Mouse (Mus musculus): ENCODE results near the gene Smarcc2.
"Not testable (repeated sequence)": the region's sequence is repeated elsewhere in the genome, so short reads cannot be mapped to it uniquely, and the experiment has no call there.

The Smarcc2 gene

GRCm38 (mm10) chr10:128441324-128442119 lies 17.5 kb upstream of the Smarcc2 start:
- DNase-seq (ENCODE audit: low read depth, low spot score) = no peak

GRCm38 (mm10) chr10:128442718-128443117 lies 16.3 kb upstream of the Smarcc2 start:
- no peak for DNase-seq (ENCODE audit: low read depth, low spot score)

- DNase-seq (ENCODE audit: low read depth, low spot score) = no peak
Measured at GRCm38 (mm10) chr10:128444354-128444753, 14.7 kb upstream of the Smarcc2 start.

GRCm38 (mm10) chr10:128445407-128445806 lies 13.6 kb upstream of the Smarcc2 start:
- DNase-seq (ENCODE audit: low read depth, low spot score) = no peak

- no peak for DNase-seq (ENCODE audit: low read depth, low spot score)
Measured at GRCm38 (mm10) chr10:128451014-128451413, 8.0 kb upstream of the Smarcc2 start.

- no peak for DNase-seq (ENCODE audit: low read depth, low spot score)
Measured at GRCm38 (mm10) chr10:128454471-128454870, 4.6 kb upstream of the Smarcc2 start.

- DNase-seq (ENCODE audit: low read depth, low spot score) = peak; percentile 87
Measured at GRCm38 (mm10) chr10:128455280-128455679, 3.8 kb upstream of the Smarcc2 start.

- DNase-seq (ENCODE audit: low read depth, low spot score) = no peak
Measured at GRCm38 (mm10) chr10:128457676-128458075, 1.4 kb upstream of the Smarcc2 start.

- DNase-seq (ENCODE audit: low read depth, low spot score) = peak; percentile 84
Measured at GRCm38 (mm10) chr10:128458348-128458718, 715 bp upstream of the Smarcc2 start.

GRCm38 (mm10) chr10:128459409-128460269 lies 591 bp downstream of the Smarcc2 start:
- DNase-seq (ENCODE audit: low read depth, low spot score) = peak; percentile 59

- DNase-seq (ENCODE audit: low read depth, low spot score) = no peak
Measured at GRCm38 (mm10) chr10:128460270-128460630, 1.2 kb downstream of the Smarcc2 start.

GRCm38 (mm10) chr10:128474366-128474765 lies 15.3 kb downstream of the Smarcc2 start:
- no peak for DNase-seq (ENCODE audit: low read depth, low spot score)

GRCm38 (mm10) chr10:128486370-128486769 lies 27.3 kb downstream of the Smarcc2 start:
- no peak for DNase-seq (ENCODE audit: low read depth, low spot score)

GRCm38 (mm10) chr10:128487861-128488712 lies 29.0 kb downstream of the Smarcc2 start:
- DNase-seq (ENCODE audit: low read depth, low spot score) = no peak

GRCm38 (mm10) chr10:128488776-128489175 lies 29.7 kb downstream of the Smarcc2 start:
- DNase-seq (ENCODE audit: low read depth, low spot score) = no peak

- DNase-seq (ENCODE audit: low read depth, low spot score) = peak; percentile 49
Measured at GRCm38 (mm10) chr10:128489380-128489779, 30.3 kb downstream of the Smarcc2 start.

- DNase-seq (ENCODE audit: low read depth, low spot score) = no peak
Measured at GRCm38 (mm10) chr10:128489785-128490184, 30.7 kb downstream of the Smarcc2 start.

- DNase-seq (ENCODE audit: low read depth, low spot score) = peak; percentile 62
Measured at GRCm38 (mm10) chr10:128490232-128490631, 31.2 kb downstream of the Smarcc2 start.

- no peak for DNase-seq (ENCODE audit: low read depth, low spot score)
Measured at GRCm38 (mm10) chr10:128490912-128491311, 31.9 kb downstream of the Smarcc2 start.

- DNase-seq (ENCODE audit: low read depth, low spot score) = peak; percentile 52
Measured at GRCm38 (mm10) chr10:128491495-128491894, 32.4 kb downstream of the Smarcc2 start.

GRCm38 (mm10) chr10:128492051-128492450 lies 33.0 kb downstream of the Smarcc2 start:
- not testable (repeated sequence) for DNase-seq (ENCODE audit: low read depth, low spot score)

Data from 3T3-L1 (cell line).